Mouse (Mus musculus): ENCODE measurements around the gene Clstn2.

Gene Clstn2

GRCm38 (mm10) chr9:97774991-97775390, 258.0 kb downstream of the Clstn2 start:
- no peak for DNase-seq (ENCODE audit: low spot score in 2 of 2)

GRCm38 (mm10) chr9:97773911-97774310, 259.1 kb downstream of the Clstn2 start:
- DNase-seq (ENCODE audit: low spot score in 2 of 2) = no peak

- no peak for DNase-seq (ENCODE audit: low spot score in 2 of 2)
Observed at GRCm38 (mm10) chr9:97772431-97772830, 260.6 kb downstream of the Clstn2 start.

GRCm38 (mm10) chr9:97769331-97769730, 263.6 kb downstream of the Clstn2 start:
- no peak for DNase-seq (ENCODE audit: low spot score in 2 of 2)

GRCm38 (mm10) chr9:97765251-97765767, 267.7 kb downstream of the Clstn2 start:
- no peak for DNase-seq (ENCODE audit: low spot score in 2 of 2)

GRCm38 (mm10) chr9:97763048-97763447, 269.9 kb downstream of the Clstn2 start:
- no peak for DNase-seq (ENCODE audit: low spot score in 2 of 2)

GRCm38 (mm10) chr9:97755599-97756270, 277.2 kb downstream of the Clstn2 start:
- DNase-seq (ENCODE audit: low spot score in 2 of 2) = no peak

GRCm38 (mm10) chr9:97753715-97754114, 279.3 kb downstream of the Clstn2 start:
- DNase-seq (ENCODE audit: low spot score in 2 of 2) = no peak

GRCm38 (mm10) chr9:97746574-97746973, 286.4 kb downstream of the Clstn2 start:
- DNase-seq (ENCODE audit: low spot score in 2 of 2) = no peak

GRCm38 (mm10) chr9:97727715-97728486, 305.1 kb downstream of the Clstn2 start:
- no peak for DNase-seq (ENCODE audit: low spot score in 2 of 2)

GRCm38 (mm10) chr9:97717728-97718127, 315.3 kb downstream of the Clstn2 start:
- DNase-seq (ENCODE audit: low spot score in 2 of 2) = no peak

GRCm38 (mm10) chr9:97717005-97717404, 316.0 kb downstream of the Clstn2 start:
- no peak for DNase-seq (ENCODE audit: low spot score in 2 of 2)

GRCm38 (mm10) chr9:97712888-97713287, 320.1 kb downstream of the Clstn2 start:
- DNase-seq (ENCODE audit: low spot score in 2 of 2) = no peak

GRCm38 (mm10) chr9:97703901-97704503, 329.0 kb downstream of the Clstn2 start:
- DNase-seq (ENCODE audit: low spot score in 2 of 2) = no peak

- DNase-seq (ENCODE audit: low spot score in 2 of 2) = no peak
Observed at GRCm38 (mm10) chr9:97702989-97703388, 330.0 kb downstream of the Clstn2 start.

GRCm38 (mm10) chr9:97699983-97700382, 333.0 kb downstream of the Clstn2 start:
- no peak for DNase-seq (ENCODE audit: low spot score in 2 of 2)

GRCm38 (mm10) chr9:97699020-97699419, 334.0 kb downstream of the Clstn2 start:
- no peak for DNase-seq (ENCODE audit: low spot score in 2 of 2)

GRCm38 (mm10) chr9:97698071-97698470, 334.9 kb downstream of the Clstn2 start:
- DNase-seq (ENCODE audit: low spot score in 2 of 2) = no peak

GRCm38 (mm10) chr9:97696655-97697235, 336.2 kb downstream of the Clstn2 start:
- DNase-seq (ENCODE audit: low spot score in 2 of 2) = no peak

GRCm38 (mm10) chr9:97695278-97695677, 337.7 kb downstream of the Clstn2 start:
- no peak for DNase-seq (ENCODE audit: low spot score in 2 of 2)

- no peak for DNase-seq (ENCODE audit: low spot score in 2 of 2)
Observed at GRCm38 (mm10) chr9:97686826-97687425, 346.1 kb downstream of the Clstn2 start.

- DNase-seq (ENCODE audit: low spot score in 2 of 2) = no peak
Observed at GRCm38 (mm10) chr9:97685664-97686063, 347.3 kb downstream of the Clstn2 start.

All from frontal cortex, postnatal 25 days (tissue).